Mouse (Mus musculus) heart, adult 2 months (tissue): Measurements from ENCODE around the gene Sde2. TPM values are rescaled to one million over a fixed set of nuclear protein-coding genes. Genes with fewer than 3 reads are reported as not detected.
A peak's percentile ranks its signal among the peaks of the same experiment; 100 is the strongest.

Experiments
- DNase-seq, 2 experiments: peaks; one replicate each; pipeline ENCODE4 v3.0.0; 2021
- H3K27ac ChIP-seq: fragments of 200-600 bp; 2 replicates; pipeline ENCODE4 v1.8.1; 2022
- H3K27me3 ChIP-seq: fragments of 200-500 bp; 2 replicates; pipeline ENCODE4 v1.6.1; 2012; ENCODE audit warnings: mild to moderate bottlenecking, low read length, inconsistent platforms, mixed read lengths; ENCODE audit not compliant: control insufficient read depth, insufficient read depth
- H3K36me3 ChIP-seq: fragments of 200-500 bp; 2 replicates; pipeline ENCODE4 v1.6.1; 2012; ENCODE audit warnings: low read length, inconsistent platforms; ENCODE audit not compliant: control insufficient read depth, insufficient read depth
- H3K4me1 ChIP-seq: fragments of 200-500 bp; 2 replicates; pipeline ENCODE4 v1.6.1; 2011; ENCODE audit warnings: low read length; ENCODE audit not compliant: control insufficient read depth, insufficient read depth
- H3K4me3 ChIP-seq: fragments of 200-600 bp; 2 replicates; pipeline ENCODE4 v1.8.1; 2022
- H3K79me2 ChIP-seq: fragments of 200-500 bp; replicated peaks from 2 replicates; pipeline ENCODE4 v1.6.1; 2012; ENCODE audit warnings: mild to moderate bottlenecking, inconsistent platforms, low read length, moderate library complexity, mixed read lengths; ENCODE audit not compliant: control insufficient read depth, insufficient read depth
- H3K9ac ChIP-seq: fragments of 200-500 bp; 2 replicates; pipeline ENCODE4 v1.6.1; 2012; ENCODE audit warnings: low read depth, mild to moderate bottlenecking, control low read depth, inconsistent platforms, low read length, mixed read lengths
- CTCF ChIP-seq: fragments of 200-600 bp; IDR thresholded peaks from 2 replicates; pipeline ENCODE4 v1.8.1; 2022; ENCODE audit warnings: antibody characterized with exemption, mild to moderate bottlenecking, moderate library complexity
- EP300 ChIP-seq: fragments of 200-500 bp; IDR thresholded peaks from 2 replicates; pipeline ENCODE4 v1.6.1; 2011; ENCODE audit warnings: low read depth, low read length, control low read depth; ENCODE audit not compliant: insufficient read depth
- POLR2A ChIP-seq: fragments of 200-500 bp; IDR thresholded peaks from 2 replicates; pipeline ENCODE4 v1.6.1; 2011; ENCODE audit warnings: mild to moderate bottlenecking, low read depth, low read length, control low read depth; ENCODE audit not compliant: insufficient read depth
- WGBS: fragments of 180-500 bp; shearing (Covaris S2); methylation state at CpG from one replicate; pipeline ENCODE4 v1.1.7; 2018; 5-methylcytosine and 5-hydroxymethylcytosine counted together
- intact Hi-C: fragments of 180-260 bp; cut with DNase I; formaldehyde crosslinking; loops from one replicate; pipeline ENCODE4 v1.15.1; 2025
- polyA plus RNA-seq: library from polyadenylated mRNA; depleted of rRNA; stranded (reverse); fragments of >200 nt; gene quantifications from 2 replicates; pipeline ENCODE4 v1.2.3, GENCODE M21; 2012
- total RNA-seq, 2 experiments: library from RNA; stranded (reverse); gene quantifications; 2 replicates each; pipeline ENCODE4 v1.2.3; 2021

Gene Sde2
- total and polyA plus RNA-seq, 3 experiments = 5.0 to 12.1 (median 11.7) TPM

DNA sequence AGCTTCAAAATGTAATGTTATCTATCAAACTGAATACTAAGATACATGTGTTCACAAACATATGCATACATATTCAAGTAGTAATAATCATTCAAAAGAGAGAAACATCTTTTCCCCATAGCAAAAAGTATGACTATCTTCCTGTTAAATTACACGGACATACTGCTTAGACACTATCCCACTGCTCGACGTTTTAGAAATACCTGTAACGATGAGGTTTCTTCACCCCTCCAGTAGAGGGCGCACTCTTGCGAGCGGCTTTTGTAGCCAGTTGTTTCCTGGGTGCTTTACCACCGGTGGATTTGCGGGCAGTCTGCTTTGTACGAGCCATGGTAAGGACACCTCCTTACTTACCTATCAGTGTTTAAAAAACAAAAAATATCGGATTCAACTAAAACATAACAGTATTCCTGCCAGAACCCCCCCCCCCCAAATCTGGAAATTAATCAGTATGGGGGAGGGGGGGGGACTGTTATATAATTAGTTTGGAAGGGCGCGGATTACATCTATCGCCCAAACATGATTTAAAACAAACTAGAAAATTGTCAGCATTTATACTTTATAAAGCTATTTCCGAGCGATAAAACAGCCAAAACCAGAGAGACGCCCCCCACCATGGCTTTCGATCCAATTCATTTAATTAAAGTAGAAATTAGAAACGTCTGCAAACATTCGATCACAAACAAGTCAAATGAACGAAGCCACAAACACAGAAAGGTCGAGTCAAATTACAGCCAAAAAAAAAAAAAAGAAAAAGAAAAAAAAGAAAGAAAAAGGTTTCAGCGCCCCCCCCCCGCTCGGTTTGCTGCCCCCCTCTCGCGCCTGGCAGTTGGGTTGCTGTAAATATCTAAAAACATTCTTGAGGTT lies 39.1 kb upstream of the Sde2 start:
- Histone ChIP-seq H3K27ac (peak overlapping the region; percentile 98), H3K36me3 (peaks cover 41% of the 10 kb centered on the region), H3K27me3 (no peaks in the 10 kb centered on the region), H3K9ac (peak overlapping the region; percentile 100), H3K79me2 (peaks cover 10% of the 10 kb centered on the region), H3K4me3 (peak overlapping the region; percentile 99), H3K4me1 (peaks cover 10% of the 10 kb centered on the region)
- no peak for TF ChIP-seq POLR2A
- peak; percentile 77 for TF ChIP-seq CTCF
- DNase-seq = no peak
- under 1% methylated on average over 27 of the region's 27 CpGs for WGBS
- intact Hi-C loops = loop anchor here (1.0 kb wide), 1 partner anchor 44 kb away; no protein-coding TSS in a partner anchor

- Histone ChIP-seq H3K27me3 (no peaks in the 10 kb centered on the region), H3K9ac (peak overlapping the region; percentile 100), H3K27ac (peak overlapping the region; percentile 98), H3K79me2 (peaks cover 7% of the 10 kb centered on the region), H3K4me1 (peaks cover 8% of the 10 kb centered on the region), H3K36me3 (peaks cover 33% of the 10 kb centered on the region), H3K4me3 (peak overlapping the region; percentile 99)
- peak; percentile 77 to 78 for DNase-seq
- WGBS = under 1% methylated on average over 71 of the region's 71 CpGs
- intact Hi-C loops = loop anchor here (1.0 kb wide), 2 partner anchors 34 to 38 kb away; no protein-coding TSS in a partner anchor
- TF ChIP-seq EP300 = no peak
- no peak for TF ChIP-seq POLR2A
- no peak for TF ChIP-seq CTCF
Measured at GRCm38 (mm10) chr1:180812463-180813408, 38.2 kb upstream of the Sde2 start.

- intact Hi-C loops = loop anchor here (1.0 kb wide), 2 partner anchors 35 to 37 kb away; no protein-coding TSS in a partner anchor
- under 1% methylated on average over 40 of the region's 65 CpGs for WGBS
Measured at GRCm38 (mm10) chr1:180813409-180813884, 37.5 kb upstream of the Sde2 start.

DNA sequence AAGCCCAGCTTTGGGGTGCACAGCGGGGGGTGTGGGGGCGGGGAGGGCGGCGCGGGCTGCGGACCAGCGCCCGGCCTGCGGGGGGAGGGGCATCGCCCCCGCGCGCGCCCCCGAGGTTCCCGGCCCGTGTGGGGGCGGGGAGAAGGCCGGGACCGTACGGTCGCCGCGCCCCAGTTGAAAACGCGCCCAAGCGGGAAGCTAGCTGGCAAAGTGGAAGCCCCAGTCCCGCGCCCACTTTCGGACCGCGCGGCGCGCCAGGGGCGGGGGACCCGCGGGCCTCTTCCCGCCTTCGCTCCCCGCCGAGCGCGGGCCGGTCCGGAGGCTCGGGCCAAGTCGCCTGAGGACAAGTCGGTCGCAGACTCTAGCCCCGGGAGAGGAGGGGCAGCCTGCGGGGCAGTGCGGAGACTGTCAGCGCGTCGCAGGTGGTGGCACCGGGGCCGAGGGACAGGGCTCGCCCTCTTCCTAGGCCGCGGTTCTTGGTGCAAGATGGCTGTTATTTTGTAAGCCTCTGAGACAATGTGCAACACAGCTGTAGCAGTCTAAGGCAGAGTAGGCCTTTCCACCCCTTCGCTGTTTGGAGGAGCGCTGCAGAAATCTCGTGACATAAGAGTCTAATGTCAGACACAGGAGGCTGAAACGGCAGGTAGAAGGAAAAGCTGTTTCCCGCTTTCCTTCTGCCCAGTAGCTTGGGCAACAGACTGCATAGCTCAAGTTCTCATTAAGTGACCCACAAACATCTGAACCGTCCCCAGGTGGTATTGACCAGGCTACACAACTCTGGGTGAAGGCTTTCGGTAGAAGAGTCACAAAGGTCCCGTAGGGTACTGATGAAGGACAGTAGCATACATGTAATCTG lies 36.8 kb upstream of the Sde2 start, which contains the start of gene H3f3a:
H3f3a (minus strand) TSS at position 59 of the 856 bp plus-strand sequence.
- H3K9ac ChIP-seq = peak within 1 kb of the TSS; percentile 100
- peaks cover 4% of the 10 kb centered on the region for H3K79me2 ChIP-seq
- H3K4me1 ChIP-seq = peaks cover 2% of the 10 kb centered on the region
- intact Hi-C loops = loop anchor here (1.0 to 2.0 kb wide), 3 partner anchors 17 to 36 kb away; no protein-coding TSS in a partner anchor
- WGBS = 4% methylated on average over 64 of the region's 69 CpGs
- H3K36me3 ChIP-seq = peaks cover 23% of the 10 kb centered on the region
- H3K27ac ChIP-seq = peak within 1 kb of the TSS; percentile 98
- peak within 1 kb of the TSS; percentile 99 for H3K4me3 ChIP-seq
- H3K27me3 ChIP-seq = no peaks in the 10 kb centered on the region
- DNase-seq = peak; percentile 95 to 96
- TF ChIP-seq CTCF (no peak), POLR2A (peak; percentile 65), EP300 (no peak)

More at GRCm38 (mm10) chr1:180813409-180813884, 37.5 kb upstream of the Sde2 start:
- H3K27me3 ChIP-seq = no peaks in the 10 kb centered on the region
- H3K27ac ChIP-seq = peak overlapping the region; percentile 98
- H3K4me1 ChIP-seq = peaks cover 5% of the 10 kb centered on the region
- H3K79me2 ChIP-seq = peaks cover 6% of the 10 kb centered on the region
- peak overlapping the region; percentile 99 for H3K4me3 ChIP-seq
- peaks cover 28% of the 10 kb centered on the region for H3K36me3 ChIP-seq
- TF ChIP-seq EP300 = peak; percentile 73
- peak; percentile 97 for TF ChIP-seq POLR2A
- TF ChIP-seq CTCF = no peak
- peak overlapping the region; percentile 100 for H3K9ac ChIP-seq
- peak; percentile 96 to 97 for DNase-seq
